Mouse (Mus musculus) thymus, adult 18-20 months (tissue): ENCODE measurements around the gene Il1rl2.

Source experiments
- DNase-seq, 2 experiments: peaks; one replicate each; pipeline ENCODE4 v3.0.0; 2022; ENCODE audit warnings: mixed read lengths in 2 of 2

Gene Il1rl2

GRCm38 (mm10) chr1:40324955-40325702, 719 bp downstream of the Il1rl2 start:
- DNase-seq = no peak

- DNase-seq = no peak
Measured at GRCm38 (mm10) chr1:40325711-40326327, 1.4 kb downstream of the Il1rl2 start.

GRCm38 (mm10) chr1:40327604-40328003, 3.2 kb downstream of the Il1rl2 start:
- no peak for DNase-seq

GRCm38 (mm10) chr1:40329526-40329925, 5.1 kb downstream of the Il1rl2 start:
- no peak for DNase-seq

GRCm38 (mm10) chr1:40330181-40330580, 5.8 kb downstream of the Il1rl2 start:
- DNase-seq = no peak

- DNase-seq = no peak
Measured at GRCm38 (mm10) chr1:40339346-40339745, 14.9 kb downstream of the Il1rl2 start.

- DNase-seq = no peak
Measured at GRCm38 (mm10) chr1:40340102-40340501, 15.7 kb downstream of the Il1rl2 start.

- no peak for DNase-seq
Measured at GRCm38 (mm10) chr1:40352158-40352903, 27.9 kb downstream of the Il1rl2 start.

GRCm38 (mm10) chr1:40352904-40353286, 28.5 kb downstream of the Il1rl2 start:
- no peak for DNase-seq

GRCm38 (mm10) chr1:40354665-40355064, 30.3 kb downstream of the Il1rl2 start:
- DNase-seq = no peak

GRCm38 (mm10) chr1:40355431-40355843, 31.0 kb downstream of the Il1rl2 start:
- no peak for DNase-seq

GRCm38 (mm10) chr1:40355904-40356521, 31.6 kb downstream of the Il1rl2 start:
- no peak for DNase-seq

- no peak for DNase-seq
Measured at GRCm38 (mm10) chr1:40357921-40358320, 33.5 kb downstream of the Il1rl2 start.

- DNase-seq = no peak
Measured at GRCm38 (mm10) chr1:40358351-40358750, 33.9 kb downstream of the Il1rl2 start.

GRCm38 (mm10) chr1:40358771-40359181, 34.4 kb downstream of the Il1rl2 start:
- no peak for DNase-seq

GRCm38 (mm10) chr1:40359731-40360130, 35.3 kb downstream of the Il1rl2 start:
- no peak for DNase-seq

- DNase-seq = no peak
Measured at GRCm38 (mm10) chr1:40360969-40361368, 36.6 kb downstream of the Il1rl2 start.

- DNase-seq = no peak
Measured at GRCm38 (mm10) chr1:40361596-40361995, 37.2 kb downstream of the Il1rl2 start.

GRCm38 (mm10) chr1:40362784-40363183, 38.4 kb downstream of the Il1rl2 start:
- no peak for DNase-seq

- DNase-seq = no peak
Measured at GRCm38 (mm10) chr1:40372951-40373350, 48.5 kb downstream of the Il1rl2 start.

- DNase-seq = no peak
Measured at GRCm38 (mm10) chr1:40375148-40375547, 50.7 kb downstream of the Il1rl2 start.

GRCm38 (mm10) chr1:40376745-40377144, 52.3 kb downstream of the Il1rl2 start:
- DNase-seq = no peak

GRCm38 (mm10) chr1:40378794-40379193, 54.4 kb downstream of the Il1rl2 start:
- no peak for DNase-seq
